Mouse (Mus musculus): ENCODE results near the gene Smc3.
A peak's percentile ranks its signal among the peaks of the same experiment; 100 is the strongest.

Smc3 gene

GRCm38 (mm10) chr19:53599757-53600539 lies at the start of gene Smc3:
TSS of gene Smc3 (plus strand) at chr19:53600398.
- peak; percentile 99 for DNase-seq (ENCODE audit: low spot score in 2 of 2)

GRCm38 (mm10) chr19:53550972-53551371 lies 49.2 kb upstream of the Smc3 start:
- DNase-seq (ENCODE audit: low spot score in 2 of 2), result no peak

- no peak for DNase-seq (ENCODE audit: low spot score in 2 of 2)
Measured at GRCm38 (mm10) chr19:53552216-53552786, 47.9 kb upstream of the Smc3 start.

GRCm38 (mm10) chr19:53552795-53553194 lies 47.4 kb upstream of the Smc3 start:
- no peak for DNase-seq (ENCODE audit: low spot score in 2 of 2)

- DNase-seq (ENCODE audit: low spot score in 2 of 2), result no peak
Measured at GRCm38 (mm10) chr19:53554402-53554801, 45.8 kb upstream of the Smc3 start.

GRCm38 (mm10) chr19:53554981-53555616 lies 45.1 kb upstream of the Smc3 start:
- no peak for DNase-seq (ENCODE audit: low spot score in 2 of 2)

- no peak for DNase-seq (ENCODE audit: low spot score in 2 of 2)
Measured at GRCm38 (mm10) chr19:53556841-53557240, 43.4 kb upstream of the Smc3 start.

- DNase-seq (ENCODE audit: low spot score in 2 of 2), result peak; percentile 19 to 22
Measured at GRCm38 (mm10) chr19:53557267-53557936, 42.8 kb upstream of the Smc3 start.

GRCm38 (mm10) chr19:53560436-53560835 lies 39.8 kb upstream of the Smc3 start:
- DNase-seq (ENCODE audit: low spot score in 2 of 2), result no peak

GRCm38 (mm10) chr19:53564174-53564573 lies 36.0 kb upstream of the Smc3 start:
- DNase-seq (ENCODE audit: low spot score in 2 of 2), result no peak

- no peak for DNase-seq (ENCODE audit: low spot score in 2 of 2)
Measured at GRCm38 (mm10) chr19:53565565-53566277, 34.5 kb upstream of the Smc3 start.

- peak in 1 of 2 experiments; percentile 25 for DNase-seq (ENCODE audit: low spot score in 2 of 2)
Measured at GRCm38 (mm10) chr19:53567864-53568263, 32.3 kb upstream of the Smc3 start.

- no peak for DNase-seq (ENCODE audit: low spot score in 2 of 2)
Measured at GRCm38 (mm10) chr19:53568553-53568952, 31.6 kb upstream of the Smc3 start.

- DNase-seq (ENCODE audit: low spot score in 2 of 2), result no peak
Measured at GRCm38 (mm10) chr19:53571056-53571455, 29.1 kb upstream of the Smc3 start.

- no peak for DNase-seq (ENCODE audit: low spot score in 2 of 2)
Measured at GRCm38 (mm10) chr19:53571501-53572428, 28.4 kb upstream of the Smc3 start.

GRCm38 (mm10) chr19:53572607-53573006 lies 27.6 kb upstream of the Smc3 start:
- no peak for DNase-seq (ENCODE audit: low spot score in 2 of 2)

- DNase-seq (ENCODE audit: low spot score in 2 of 2), result no peak
Measured at GRCm38 (mm10) chr19:53573151-53573550, 27.0 kb upstream of the Smc3 start.

GRCm38 (mm10) chr19:53574131-53574530 lies 26.1 kb upstream of the Smc3 start:
- DNase-seq (ENCODE audit: low spot score in 2 of 2), result no peak

- no peak for DNase-seq (ENCODE audit: low spot score in 2 of 2)
Measured at GRCm38 (mm10) chr19:53574546-53574945, 25.7 kb upstream of the Smc3 start.

GRCm38 (mm10) chr19:53575296-53576010 lies 24.7 kb upstream of the Smc3 start:
- no peak for DNase-seq (ENCODE audit: low spot score in 2 of 2)

All from spleen, postnatal 36 days (tissue).